Mouse (Mus musculus): ENCODE results near the gene Slc38a7.
"Not testable (repeated sequence)": the region's sequence is repeated elsewhere in the genome, so short reads cannot be mapped to it uniquely, and the experiment has no call there.

DNA sequence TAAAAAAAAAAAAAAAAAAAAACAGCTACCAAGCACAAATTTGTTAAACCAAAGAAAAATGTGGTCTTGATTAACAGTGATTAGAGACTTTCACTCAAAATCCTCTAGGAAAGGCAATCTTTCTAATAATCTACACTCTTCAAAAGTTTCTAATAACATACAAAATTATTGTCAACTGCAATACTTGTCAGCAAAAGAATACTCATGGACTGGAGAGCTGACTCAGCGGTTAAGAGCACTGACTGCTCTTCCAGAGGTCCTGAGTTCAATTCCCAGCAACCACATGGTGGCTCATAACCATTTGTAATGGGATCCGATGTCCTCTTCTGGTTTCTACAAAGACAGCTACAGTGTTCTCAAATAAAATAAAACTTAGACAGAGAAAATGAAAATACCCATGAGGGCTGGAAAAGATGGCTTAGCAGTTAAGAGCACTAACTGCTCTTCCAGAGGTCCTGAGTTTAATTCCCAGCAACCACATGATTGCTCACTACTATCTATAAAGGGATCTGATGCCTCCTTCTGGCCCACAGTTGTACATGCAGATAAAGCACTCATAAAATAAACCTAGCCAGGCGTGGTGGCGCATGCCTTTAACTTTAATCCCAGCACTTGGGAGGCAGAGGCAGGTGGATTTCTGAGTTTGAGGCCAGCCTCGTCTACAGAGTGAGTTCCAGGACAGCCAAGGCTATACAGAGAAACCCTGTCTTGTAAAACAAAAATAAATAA, 57.8 kb downstream of the Slc38a7 start:
- not testable (repeated sequence) for TF ChIP-seq CTCF (IDR thresholded peaks at IDR 0.05; ENCODE audit: borderline replicate concordance, insufficient read depth, low read depth, low read length); POLR2A (IDR thresholded peaks at IDR 0.05; ENCODE audit: borderline replicate concordance, insufficient read depth, low read length)

All from cerebellum, adult 2 months (tissue).